Mouse (Mus musculus) lung, embryonic 14.5 days (tissue): ENCODE measurements around the gene Brox. TPM values are rescaled to one million over a fixed set of nuclear protein-coding genes. Genes with fewer than 3 reads are reported as not detected.
"Not testable (repeated sequence)": the region's sequence is repeated elsewhere in the genome, so short reads cannot be mapped to it uniquely, and the experiment has no call there.

Experiments
- ATAC-seq: fragments of 200-750 bp; cut with Nextera tagmentation; 2 replicates; pipeline ENCODE4 v1.8.0; 2017; ENCODE audit warnings: mild to moderate bottlenecking, moderate TSS enrichment, moderate library complexity; ENCODE audit not compliant: insufficient read depth
- DNase-seq: peaks from one replicate; pipeline ENCODE4 v3.0.0-alpha.2; 2015
- H3K27ac ChIP-seq: fragments of 300-500 bp; sonication (generic); 2 replicates; pipeline ENCODE4 v1.5.1; 2014; ENCODE audit warnings: low read depth, mild to moderate bottlenecking, moderate library complexity
- H3K27me3 ChIP-seq: fragments of 300-500 bp; sonication (generic); 2 replicates; pipeline ENCODE4 v1.6.1; 2014; ENCODE audit warnings: low read length, control low read depth; ENCODE audit not compliant: insufficient read depth
- H3K36me3 ChIP-seq: fragments of 300-500 bp; sonication (generic); 2 replicates; pipeline ENCODE4 v1.6.1; 2014; ENCODE audit warnings: control low read depth; ENCODE audit not compliant: insufficient read depth
- H3K4me1 ChIP-seq: fragments of 300-500 bp; sonication (generic); 2 replicates; pipeline ENCODE4 v1.6.1; 2014; ENCODE audit warnings: antibody characterized with exemption, control low read depth; ENCODE audit not compliant: insufficient read depth
- H3K4me2 ChIP-seq: fragments of 300-500 bp; sonication (generic); 2 replicates; pipeline ENCODE4 v1.6.1; 2014; ENCODE audit warnings: mild to moderate bottlenecking
- H3K4me3 ChIP-seq: fragments of 300-500 bp; sonication (generic); 2 replicates; pipeline ENCODE4 v1.5.1; 2014; ENCODE audit warnings: low read depth, low read length
- H3K9ac ChIP-seq: fragments of 300-500 bp; sonication (generic); 2 replicates; pipeline ENCODE4 v1.6.1; 2014
- H3K9me3 ChIP-seq: fragments of 300-500 bp; sonication (generic); 2 replicates; pipeline ENCODE4 v1.6.1; 2016; ENCODE audit warnings: low read depth, low read length, control low read depth
- CTCF ChIP-seq: IDR thresholded peaks from 2 replicates; pipeline ENCODE4 v1.5.1; 2016; ENCODE audit warnings: antibody characterized with exemption, low read depth
- WGBS: fragments of 180-500 bp; shearing (Covaris S2); extraction: QIAGEN DNeasy Blood & Tissue Kit; methylation state at CpG from one replicate; pipeline ENCODE4 v1.1.7; 2014; 5-methylcytosine and 5-hydroxymethylcytosine counted together
- polyA plus RNA-seq: library from polyadenylated mRNA; unstranded; fragments of >200 nt; fragmentation: Nextera tagmentation; extraction: Ambion mirVana; gene quantifications from 2 replicates; pipeline ENCODE4 v1.2.1, GENCODE M21; 2014

Gene Brox
- polyA plus RNA-seq, 1 experiment from 2014 or later = 45.3 TPM

DNA sequence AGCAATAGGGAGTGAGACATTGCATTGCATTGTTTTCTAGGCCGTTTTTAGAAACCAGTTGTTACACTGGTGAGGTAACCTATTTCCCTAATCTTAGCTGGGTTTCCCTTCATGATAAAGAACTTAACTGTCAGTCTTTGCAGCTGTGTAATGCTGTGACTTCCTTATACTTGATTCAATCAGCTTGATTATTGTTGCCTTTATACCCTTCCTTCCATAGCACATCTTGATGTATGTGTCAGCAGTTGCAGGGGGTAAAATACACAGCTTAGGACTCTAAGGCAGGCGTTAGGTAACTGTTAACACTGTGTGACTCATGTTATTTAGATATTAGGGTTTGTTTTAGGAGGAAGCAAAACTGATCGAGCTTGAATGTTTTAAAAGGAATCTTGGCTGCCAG lies 23.6 kb upstream of the Brox start:
- 64% methylated on average over 3 of the region's 3 CpGs for WGBS

DNA sequence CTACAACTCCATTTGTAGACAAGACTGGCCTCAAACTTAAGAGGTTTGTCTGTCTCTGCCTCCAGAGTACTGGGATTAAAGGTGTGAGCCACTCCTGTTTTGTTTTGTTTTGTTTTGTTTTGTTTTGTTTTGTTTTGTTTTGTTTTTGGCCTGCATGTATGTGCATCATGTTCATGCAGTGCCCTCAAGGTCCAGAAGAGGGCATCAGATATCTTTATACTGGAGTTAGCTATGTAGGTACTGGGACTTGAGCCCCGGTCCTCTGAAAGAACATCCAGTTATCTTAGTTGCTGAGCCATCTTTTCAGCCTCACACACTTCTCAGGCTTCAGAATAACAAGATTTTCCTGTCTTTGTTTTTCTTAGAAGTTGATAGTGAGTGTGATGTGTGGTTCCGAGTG lies 18.7 kb upstream of the Brox start:
- Histone ChIP-seq H3K4me3 (no peak overlapping the region), H3K27ac (no peak overlapping the region), H3K4me2 (no peak overlapping the region), H3K4me1 (no peaks in the 10 kb centered on the region), H3K9ac (no peak overlapping the region), H3K9me3 (no peaks in the 10 kb centered on the region), H3K27me3 (no peaks in the 10 kb centered on the region), H3K36me3 (peaks cover 77% of the 10 kb centered on the region)
- 86% methylated on average over 2 of the region's 2 CpGs for WGBS
- peak; percentile 44 for DNase-seq
- ATAC-seq = no peak
- peak; percentile 30; the same call in 1 of the 2 replicates for TF ChIP-seq CTCF

More for the DNA sequence above, 23.6 kb upstream of the Brox start:
- Histone ChIP-seq H3K4me2 (no peak overlapping the region), H3K4me3 (no peak overlapping the region), H3K9me3 (0 out of 2 replicates have a peak, but pooled peaks cover 2% of the 10 kb centered on the region), H3K27me3 (no peaks in the 10 kb centered on the region), H3K36me3 (peaks cover 71% of the 10 kb centered on the region), H3K4me1 (no peaks in the 10 kb centered on the region), H3K27ac (no peak overlapping the region), H3K9ac (no peak overlapping the region)
- ATAC-seq (no peak), DNase-seq (no peak)
- TF ChIP-seq CTCF = no peak

DNA sequence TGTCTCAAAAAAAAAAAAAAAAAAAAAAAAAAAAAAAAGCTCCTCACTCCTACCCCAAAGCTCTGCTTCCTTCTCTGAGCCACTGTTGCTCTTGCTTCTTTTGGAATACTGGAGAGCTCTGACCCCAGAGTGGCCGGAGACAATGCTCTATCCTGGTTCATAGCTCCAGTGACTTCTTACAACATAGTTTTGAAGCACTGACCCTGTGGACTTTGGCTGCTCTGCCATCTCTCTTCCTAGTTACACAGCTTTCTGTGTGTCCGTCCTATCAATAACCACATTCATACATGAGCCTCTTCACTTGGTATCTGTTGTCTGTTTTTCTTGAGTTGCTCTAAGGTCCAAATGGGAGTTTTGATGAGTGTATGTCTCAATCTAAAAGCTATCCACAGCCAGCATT lies 15.0 kb upstream of the Brox start:
- Histone ChIP-seq H3K27me3 (no peaks in the 10 kb centered on the region), H3K4me1 (no peaks in the 10 kb centered on the region), H3K4me3 (no peak overlapping the region), H3K9me3 (no peaks in the 10 kb centered on the region), H3K9ac (no peak overlapping the region), H3K36me3 (peaks cover 69% of the 10 kb centered on the region), H3K27ac (no peak overlapping the region), H3K4me2 (no peak overlapping the region)
- no peak for ATAC-seq
- no peak for DNase-seq
- no peak for TF ChIP-seq CTCF
- 87% methylated on average over 2 of the region's 2 CpGs for WGBS

DNA sequence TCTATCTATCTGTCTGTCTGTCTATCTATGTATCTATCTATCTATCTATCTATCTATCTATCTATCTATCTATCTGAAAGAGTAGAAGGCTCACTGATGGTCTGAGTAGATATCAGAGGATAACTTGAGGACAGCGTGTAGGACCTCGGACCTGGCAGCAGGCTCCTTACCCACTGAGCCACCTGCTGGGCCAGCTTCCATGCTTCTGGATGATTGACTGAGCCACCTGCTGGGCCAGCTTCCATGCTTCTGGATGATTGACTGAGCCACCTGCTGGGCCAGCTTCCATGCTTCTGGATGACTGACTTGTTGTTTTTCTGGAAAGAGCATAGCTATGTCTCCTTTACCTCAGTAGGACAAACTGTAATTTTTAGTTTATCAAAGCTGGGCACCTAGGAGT lies 12.5 kb upstream of the Brox start:
- not testable (repeated sequence) for H3K27ac ChIP-seq, DNase-seq, H3K27me3 ChIP-seq, H3K4me3 ChIP-seq, H3K9me3 ChIP-seq, H3K9ac ChIP-seq, ATAC-seq, H3K4me1 ChIP-seq, H3K4me2 ChIP-seq
- 79% methylated on average over 2 of the region's 2 CpGs for WGBS
- H3K36me3 ChIP-seq = peaks cover 52% of the 10 kb centered on the region

DNA sequence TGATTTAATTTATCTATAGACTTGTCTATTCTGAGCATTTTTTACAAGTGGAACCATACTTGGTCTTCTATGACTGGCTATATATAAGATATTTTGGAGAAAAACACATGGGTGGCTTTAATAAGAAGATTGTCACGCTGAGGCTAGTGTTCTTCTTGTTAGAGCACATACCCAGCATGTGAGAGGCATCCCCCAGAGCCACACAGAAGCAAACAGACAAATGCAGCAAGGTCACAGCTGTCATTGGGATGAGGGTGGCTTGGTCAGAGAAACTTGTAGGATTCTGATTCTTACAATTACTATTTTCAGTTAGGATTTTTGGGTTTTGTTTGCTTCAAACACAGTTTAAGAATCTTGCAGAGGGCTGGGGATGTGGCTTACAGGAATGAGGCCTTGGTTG lies 11.4 kb upstream of the Brox start:
- H3K4me2 ChIP-seq = no peak overlapping the region
- no peak for TF ChIP-seq CTCF
- peaks cover 44% of the 10 kb centered on the region for H3K36me3 ChIP-seq
- WGBS = 74% methylated on average over 1 of the region's 1 CpGs
- ATAC-seq (no peak), DNase-seq (no peak)
- H3K9ac ChIP-seq = no peak overlapping the region
- no peak overlapping the region for H3K27ac ChIP-seq
- no peak overlapping the region for H3K4me3 ChIP-seq
- H3K27me3 ChIP-seq = no peaks in the 10 kb centered on the region
- H3K4me1 ChIP-seq = no peaks in the 10 kb centered on the region
- no peaks in the 10 kb centered on the region for H3K9me3 ChIP-seq

DNA sequence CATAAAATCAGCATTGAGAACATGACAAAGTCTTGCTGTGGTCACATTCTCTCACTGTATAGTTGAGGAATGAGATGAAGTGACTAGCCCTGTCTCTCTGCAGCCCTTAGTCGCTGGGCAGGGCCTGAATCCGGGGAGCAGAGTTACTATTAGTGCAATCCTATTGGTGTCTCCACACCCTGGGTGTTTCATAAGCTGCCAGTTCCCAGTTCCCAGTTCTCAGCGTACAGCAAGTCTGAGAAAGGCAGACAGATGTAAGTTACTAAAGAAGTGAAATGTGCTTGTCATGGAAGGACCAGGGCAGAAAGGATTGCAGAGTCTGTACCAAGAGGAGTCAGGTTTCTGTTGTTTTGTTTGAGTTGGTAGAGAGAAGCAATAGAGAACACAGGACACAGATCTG lies 10.5 kb upstream of the Brox start:
- WGBS = 80% methylated on average over 3 of the region's 3 CpGs
- no peak overlapping the region for H3K9ac ChIP-seq
- no peak overlapping the region for H3K4me2 ChIP-seq
- no peak overlapping the region for H3K4me3 ChIP-seq
- TF ChIP-seq CTCF = no peak
- H3K9me3 ChIP-seq = no peaks in the 10 kb centered on the region
- H3K27me3 ChIP-seq = no peaks in the 10 kb centered on the region
- ATAC-seq (no peak), DNase-seq (no peak)
- no peak overlapping the region for H3K27ac ChIP-seq
- peaks cover 36% of the 10 kb centered on the region for H3K36me3 ChIP-seq
- H3K4me1 ChIP-seq = no peaks in the 10 kb centered on the region

DNA sequence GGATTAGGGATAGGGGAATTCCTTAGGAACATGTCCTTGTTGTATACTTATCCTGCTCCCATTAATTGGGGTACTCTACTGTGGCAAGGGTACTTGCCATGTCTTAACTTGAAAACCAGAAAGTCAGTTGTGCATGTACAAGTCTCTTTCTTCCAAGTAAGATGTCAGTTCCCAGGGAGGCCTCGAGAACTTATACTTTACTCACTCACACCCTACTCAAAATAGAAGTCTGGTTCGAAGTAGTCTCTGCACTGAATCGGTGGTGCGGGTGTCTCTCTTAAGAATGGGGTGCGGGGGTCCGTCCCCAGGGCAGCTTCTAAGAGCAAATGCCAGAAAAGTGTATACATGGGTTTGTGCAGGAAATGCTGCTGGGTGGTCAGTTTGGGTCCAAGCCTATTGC lies 2.1 kb upstream of the Brox start:
- ATAC-seq (no peak), DNase-seq (peak; percentile 95)
- no peaks in the 10 kb centered on the region for H3K36me3 ChIP-seq
- no peak overlapping the region for H3K4me2 ChIP-seq
- no peaks in the 10 kb centered on the region for H3K4me1 ChIP-seq
- H3K4me3 ChIP-seq = no peak overlapping the region
- no peak for TF ChIP-seq CTCF
- no peaks in the 10 kb centered on the region for H3K9me3 ChIP-seq
- H3K9ac ChIP-seq = no peak overlapping the region
- H3K27ac ChIP-seq = no peak overlapping the region
- no peaks in the 10 kb centered on the region for H3K27me3 ChIP-seq
- WGBS = 82% methylated on average over 6 of the region's 6 CpGs
